Mouse (Mus musculus) forebrain, embryonic 16.5 days (tissue): ENCODE results near the gene Kcnip3. TPM values are rescaled to one million over a fixed set of nuclear protein-coding genes. Genes with fewer than 3 reads are reported as not detected.

Experiments used
- ATAC-seq: fragments of 200-750 bp; cut with Nextera tagmentation; 2 replicates; pipeline ENCODE4 v1.8.0; 2017; ENCODE audit warnings: mild to moderate bottlenecking, moderate library complexity
- H3K27ac ChIP-seq: fragments of 300-500 bp; sonication (generic); 2 replicates; pipeline ENCODE4 v1.5.1; 2014; ENCODE audit warnings: low read length, control low read depth
- H3K27me3 ChIP-seq: fragments of 300-500 bp; sonication (generic); replicated peaks from 2 replicates; pipeline ENCODE4 v1.6.1; 2014; ENCODE audit warnings: low read length; ENCODE audit not compliant: control insufficient read depth, insufficient read depth
- H3K36me3 ChIP-seq: fragments of 300-500 bp; sonication (generic); 2 replicates; pipeline ENCODE4 v1.6.1; 2014; ENCODE audit not compliant: control insufficient read depth, insufficient read depth
- H3K4me1 ChIP-seq: fragments of 300-500 bp; sonication (generic); replicated peaks from 2 replicates; pipeline ENCODE4 v1.6.1; 2014; ENCODE audit warnings: low read length; ENCODE audit not compliant: control insufficient read depth, insufficient read depth
- H3K4me2 ChIP-seq: fragments of 300-500 bp; sonication (generic); 2 replicates; pipeline ENCODE4 v1.6.1; 2014; ENCODE audit warnings: mild to moderate bottlenecking, low read length, control low read depth
- H3K4me3 ChIP-seq: fragments of 300-500 bp; sonication (generic); replicated peaks from 2 replicates; pipeline ENCODE4 v1.5.1; 2014; ENCODE audit warnings: mild to moderate bottlenecking, low read length, control low read depth
- H3K9ac ChIP-seq: fragments of 300-500 bp; sonication (generic); replicated peaks from 2 replicates; pipeline ENCODE4 v1.6.1; 2014; ENCODE audit warnings: low read depth, low read length, control low read depth
- H3K9me3 ChIP-seq: fragments of 300-500 bp; sonication (generic); 2 replicates; pipeline ENCODE4 v1.6.1; 2016; ENCODE audit warnings: low read length; ENCODE audit not compliant: control insufficient read depth
- WGBS: fragments of 180-500 bp; shearing (Covaris S2); extraction: QIAGEN DNeasy Blood & Tissue Kit; methylation state at CpG from one replicate; pipeline ENCODE4 v1.1.7; 2014; 5-methylcytosine and 5-hydroxymethylcytosine counted together
- polyA plus RNA-seq: library from polyadenylated mRNA; unstranded; fragments of >200 nt; fragmentation: Nextera tagmentation; extraction: Ambion mirVana; gene quantifications from 2 replicates; pipeline ENCODE4 v1.2.1, GENCODE M21; 2015

Gene Kcnip3
- polyA plus RNA-seq: 9.7 and 9.9 TPM in 2 replicates

- WGBS: 1% methylated on average over 10 of the region's 10 CpGs
Observed at GRCm38 (mm10) chr2:127522006-127522441, at the start of gene Kcnip3. Gene Kcnip3 (minus strand): TSS chr2:127522094.

GRCm38 (mm10) chr2:127559070-127559966 lies 37.4 kb upstream of the Kcnip3 start:
- Histone ChIP-seq H3K27ac (0 out of 2 replicates have a peak overlapping the region, but pooled peaks have one; percentile 43), H3K4me1 (peaks cover 9% of the 10 kb centered on the region), H3K9ac (peak overlapping the region; percentile 18)

More at GRCm38 (mm10) chr2:127522006-127522441, at the start of gene Kcnip3:
- Histone ChIP-seq H3K4me3 (peak within 1 kb of the TSS; percentile 55), H3K27ac (peak within 1 kb of the TSS; percentile 89), H3K4me1 (peaks cover 52% of the 10 kb centered on the region), H3K9ac (peak within 1 kb of the TSS; percentile 69), H3K9me3 (no peaks in the 10 kb centered on the region), H3K36me3 (no peaks in the 10 kb centered on the region), H3K27me3 (no peaks in the 10 kb centered on the region), H3K4me2 (peak within 1 kb of the TSS; percentile 71)
- peak; percentile 89 for ATAC-seq

GRCm38 (mm10) chr2:127551078-127551477 lies 29.2 kb upstream of the Kcnip3 start:
- Histone ChIP-seq H3K9me3 (no peaks in the 10 kb centered on the region), H3K4me3 (no peak overlapping the region), H3K27me3 (no peaks in the 10 kb centered on the region), H3K27ac (no peak overlapping the region), H3K4me2 (no peak overlapping the region), H3K36me3 (no peaks in the 10 kb centered on the region), H3K4me1 (no peaks in the 10 kb centered on the region), H3K9ac (no peak overlapping the region)
- WGBS: 55% methylated on average over 5 of the region's 5 CpGs
- 0 out of 2 replicates have a peak, but pooled peaks have one; percentile 15 for ATAC-seq

More at GRCm38 (mm10) chr2:127559070-127559966, 37.4 kb upstream of the Kcnip3 start:
- WGBS: 10% methylated on average over 18 of the region's 18 CpGs
- ATAC-seq: peak; percentile 100
- Histone ChIP-seq H3K4me3 (peak overlapping the region; percentile 41), H3K27me3 (peaks cover 10% of the 10 kb centered on the region), H3K36me3 (no peaks in the 10 kb centered on the region), H3K9me3 (no peaks in the 10 kb centered on the region), H3K4me2 (peak overlapping the region; percentile 61)

- Histone ChIP-seq H3K9ac (no peak overlapping the region), H3K27me3 (no peaks in the 10 kb centered on the region), H3K4me3 (no peak overlapping the region), H3K4me1 (no peaks in the 10 kb centered on the region), H3K9me3 (no peaks in the 10 kb centered on the region), H3K4me2 (no peak overlapping the region), H3K27ac (no peak overlapping the region), H3K36me3 (no peaks in the 10 kb centered on the region)
- 62% methylated on average over 1 of the region's 1 CpGs for WGBS
- no peak for ATAC-seq
Observed at GRCm38 (mm10) chr2:127550446-127550845, 28.6 kb upstream of the Kcnip3 start.

- H3K36me3 ChIP-seq: no peaks in the 10 kb centered on the region
- no peak overlapping the region for H3K9ac ChIP-seq
- H3K4me2 ChIP-seq: no peak overlapping the region
- H3K9me3 ChIP-seq: no peaks in the 10 kb centered on the region
- H3K27ac ChIP-seq: no peak overlapping the region
- no peak for ATAC-seq
- no peaks in the 10 kb centered on the region for H3K4me1 ChIP-seq
- H3K4me3 ChIP-seq: no peak overlapping the region
- no peaks in the 10 kb centered on the region for H3K27me3 ChIP-seq
Observed at GRCm38 (mm10) chr2:127549711-127550110, 27.8 kb upstream of the Kcnip3 start.

- Histone ChIP-seq H3K9ac (no peak overlapping the region), H3K36me3 (no peaks in the 10 kb centered on the region), H3K27me3 (no peaks in the 10 kb centered on the region), H3K9me3 (no peaks in the 10 kb centered on the region), H3K27ac (no peak overlapping the region), H3K4me3 (no peak overlapping the region), H3K4me2 (no peak overlapping the region), H3K4me1 (no peaks in the 10 kb centered on the region)
- 71% methylated on average over 5 of the region's 5 CpGs for WGBS
- no peak for ATAC-seq
Observed at GRCm38 (mm10) chr2:127548342-127549074, 26.6 kb upstream of the Kcnip3 start.

- Histone ChIP-seq H3K4me3 (no peak overlapping the region), H3K4me1 (no peaks in the 10 kb centered on the region; the same call in 1 of the 2 replicates), H3K9ac (no peak overlapping the region), H3K27me3 (peaks cover 39% of the 10 kb centered on the region), H3K36me3 (no peaks in the 10 kb centered on the region), H3K9me3 (no peaks in the 10 kb centered on the region), H3K27ac (no peak overlapping the region), H3K4me2 (no peak overlapping the region)
- ATAC-seq: no peak
- WGBS: 96% methylated on average over 2 of the region's 2 CpGs
Observed at GRCm38 (mm10) chr2:127541697-127542096, 19.8 kb upstream of the Kcnip3 start.

- 0 out of 2 replicates have a peak within 1 kb of the TSS, but pooled peaks have one; percentile 6 for H3K4me2 ChIP-seq
- H3K27ac ChIP-seq: no peak within 1 kb of the TSS
- H3K9ac ChIP-seq: no peak within 1 kb of the TSS
- H3K27me3 ChIP-seq: peaks cover 39% of the 10 kb centered on the region
- no peak for ATAC-seq
- WGBS: 5% methylated on average over 28 of the region's 29 CpGs
- no peak within 1 kb of the TSS for H3K4me3 ChIP-seq
- H3K36me3 ChIP-seq: no peaks in the 10 kb centered on the region
- H3K4me1 ChIP-seq: no peaks in the 10 kb centered on the region; the same call in 1 of the 2 replicates
- no peaks in the 10 kb centered on the region for H3K9me3 ChIP-seq
Observed at GRCm38 (mm10) chr2:127541185-127541584, 19.3 kb upstream of the Kcnip3 start, which contains the start of gene Prom2. Gene Prom2 (minus strand): TSS chr2:127541467.

GRCm38 (mm10) chr2:127539494-127539893 lies 17.6 kb upstream of the Kcnip3 start:
- Histone ChIP-seq H3K27me3 (peaks cover 39% of the 10 kb centered on the region), H3K36me3 (no peaks in the 10 kb centered on the region), H3K9me3 (no peaks in the 10 kb centered on the region), H3K4me3 (no peak overlapping the region), H3K27ac (no peak overlapping the region), H3K4me2 (no peak overlapping the region), H3K9ac (no peak overlapping the region), H3K4me1 (no peaks in the 10 kb centered on the region; the same call in 1 of the 2 replicates)
- ATAC-seq: no peak
- 27% methylated on average over 4 of the region's 4 CpGs for WGBS
